Mouse (Mus musculus) fat pad, adult 2 months (tissue): ENCODE results near the gene Large1.
"Not testable (repeated sequence)": the region's sequence is repeated elsewhere in the genome, so short reads cannot be mapped to it uniquely, and the experiment has no call there.

Experiments used
- DNase-seq: peaks from one replicate; pipeline ENCODE4 v3.0.0-alpha.2; 2011; ENCODE audit warnings: low read depth, low spot score; ENCODE audit errors: extremely low read depth

Gene Large1

DNA sequence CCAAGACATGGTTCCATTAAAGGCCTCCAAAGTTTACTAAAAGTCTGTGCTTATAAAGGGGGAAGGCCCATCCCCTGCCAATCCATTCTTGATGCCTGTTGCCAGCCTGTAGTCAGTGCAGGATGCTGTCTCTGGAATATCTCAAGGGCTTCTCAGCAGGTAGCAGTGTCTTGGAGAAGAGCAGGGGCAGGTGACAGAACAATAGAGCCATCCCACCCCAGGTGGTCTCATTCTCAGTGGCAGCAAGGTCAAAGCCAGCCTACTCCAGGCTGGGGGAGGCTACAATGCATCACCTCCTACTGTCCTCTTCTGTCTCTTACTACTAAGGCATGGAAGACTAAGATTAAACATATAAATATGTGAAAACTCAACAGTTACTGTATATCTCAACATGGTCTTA, 323.6 kb downstream of the Large1 start:
- DNase-seq: no peak

DNA sequence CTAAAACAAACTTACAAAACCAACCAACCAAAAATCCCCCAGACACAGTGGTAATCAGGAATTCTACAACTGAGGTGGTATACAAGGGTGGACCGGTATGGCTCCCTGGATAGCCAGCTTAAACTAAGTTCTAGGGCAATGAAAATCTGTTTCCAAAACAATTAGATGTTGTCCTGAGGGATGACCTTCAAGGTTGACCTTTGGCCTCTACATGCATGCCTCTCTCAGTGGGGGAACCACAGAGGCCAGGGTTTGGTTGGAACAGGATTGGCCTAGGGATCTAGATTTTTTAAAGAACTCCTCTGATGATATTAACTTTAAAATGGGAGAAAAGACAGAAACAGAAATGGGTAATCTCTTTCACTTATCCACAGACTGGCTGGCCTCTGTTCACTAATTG, 335.1 kb downstream of the Large1 start:
- DNase-seq: no peak

DNA sequence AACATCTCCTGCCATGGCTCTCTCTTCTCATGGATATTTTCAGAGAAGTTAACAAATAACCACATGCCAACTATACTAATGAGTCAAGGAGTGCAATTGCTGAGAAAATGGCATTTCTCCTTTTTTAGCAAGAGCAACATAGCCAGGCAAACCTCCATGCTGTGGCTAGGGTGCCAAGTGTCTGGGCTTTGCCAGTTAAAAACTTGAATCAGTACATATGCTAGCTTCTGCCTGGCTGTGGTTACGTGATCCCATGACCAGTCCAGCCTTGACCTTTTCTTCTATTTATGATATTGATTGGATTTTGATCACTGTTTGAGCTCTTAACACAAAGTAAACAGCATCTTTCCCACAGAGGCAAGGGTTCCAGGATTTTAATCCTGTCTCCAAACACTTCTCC, 335.7 kb downstream of the Large1 start:
- DNase-seq: no peak

DNA sequence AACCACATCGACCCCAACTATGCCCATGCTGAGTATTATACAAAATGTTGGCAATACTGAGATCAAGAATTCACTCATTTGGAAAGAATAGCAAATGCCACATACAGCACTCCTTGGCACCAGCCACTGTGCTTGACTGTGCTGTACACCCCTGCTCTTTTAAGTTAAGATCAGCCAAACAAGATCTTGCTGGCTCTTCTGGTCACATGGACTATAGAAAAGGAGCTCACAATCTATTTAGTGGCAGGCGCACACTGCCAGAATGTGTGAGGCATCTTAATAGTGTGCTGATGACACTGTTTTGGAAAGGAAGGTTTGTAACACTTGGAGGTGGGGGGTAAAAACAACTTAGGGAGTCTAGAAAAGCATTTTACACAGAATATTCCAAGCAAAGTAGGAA, 337.0 kb downstream of the Large1 start:
- no peak for DNase-seq

DNA sequence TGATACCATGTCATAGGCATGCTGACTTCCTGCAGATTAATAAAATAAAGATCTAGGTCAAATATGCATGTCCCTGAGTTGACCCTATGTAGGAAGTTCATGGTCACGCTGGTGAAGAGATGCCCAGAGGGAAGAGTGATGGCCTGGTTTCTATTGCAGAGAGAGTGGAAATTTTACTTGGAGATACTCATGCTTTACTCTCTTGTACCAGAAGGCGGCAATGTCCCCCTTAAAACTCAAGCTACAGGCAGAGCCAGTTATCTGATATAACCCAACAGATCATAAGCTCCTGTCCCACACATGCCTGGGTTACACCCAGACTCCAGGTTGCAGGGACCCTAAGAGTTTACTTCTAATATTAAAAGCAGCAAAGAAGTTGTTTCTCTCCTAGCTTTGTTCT, 345.9 kb downstream of the Large1 start:
- no peak for DNase-seq

DNA sequence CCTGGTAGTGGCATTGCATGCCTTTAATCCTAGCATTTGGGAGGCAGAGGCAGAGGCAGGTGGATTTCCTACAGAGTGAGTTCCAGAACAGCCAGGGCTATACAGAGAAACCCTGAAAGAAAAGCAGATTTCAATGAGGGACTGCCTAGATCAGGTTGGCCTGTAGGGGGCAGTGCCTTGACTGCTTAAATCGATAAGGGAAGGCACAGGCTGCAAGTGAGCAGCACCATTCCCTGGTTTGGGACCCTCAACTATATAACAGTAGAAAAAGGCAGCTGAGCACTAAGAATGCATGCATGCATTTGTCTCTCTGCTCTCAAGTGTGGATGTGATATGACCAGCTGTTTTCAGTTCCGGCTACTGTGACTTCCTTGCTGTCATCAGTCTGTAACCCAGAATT, 349.5 kb downstream of the Large1 start:
- no peak for DNase-seq

DNA sequence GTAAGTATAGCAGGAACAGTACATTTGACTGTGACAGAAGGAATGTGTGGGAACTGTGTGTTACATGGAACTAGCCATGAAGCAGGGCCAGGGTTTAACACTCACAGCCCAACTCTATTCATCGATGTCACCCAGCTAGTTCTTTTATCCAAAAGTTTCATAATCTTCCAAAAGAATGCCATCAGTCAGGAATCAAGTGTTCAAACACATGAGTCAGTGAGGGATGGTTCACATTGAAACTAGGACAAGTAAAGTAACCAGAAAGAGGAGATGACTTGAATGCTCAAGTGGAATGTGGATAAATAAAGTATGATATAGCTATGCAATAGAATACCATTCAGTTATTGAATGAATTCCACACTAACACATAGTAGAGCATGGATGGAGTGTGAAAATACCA, 359.5 kb downstream of the Large1 start:
- no peak for DNase-seq

DNA sequence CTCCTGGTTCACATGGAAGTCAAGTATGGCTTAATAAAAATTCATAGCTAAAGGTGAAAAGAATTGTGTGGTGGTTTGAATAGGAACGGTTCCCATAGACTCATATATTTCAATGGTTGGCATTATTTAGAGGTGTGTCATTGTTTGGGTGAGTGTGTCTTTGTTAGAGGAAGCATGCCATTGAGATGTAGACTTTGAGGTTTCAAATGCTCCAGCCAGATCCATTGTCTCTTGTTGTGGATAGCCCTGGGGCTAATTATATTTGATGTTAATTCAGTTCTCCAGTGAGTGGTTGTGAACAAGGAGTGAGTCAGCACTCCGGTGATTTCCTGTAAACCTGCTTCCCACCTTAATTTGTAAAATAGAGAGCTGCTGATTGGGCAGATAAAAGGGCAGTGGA, 362.9 kb downstream of the Large1 start:
- no peak for DNase-seq

DNA sequence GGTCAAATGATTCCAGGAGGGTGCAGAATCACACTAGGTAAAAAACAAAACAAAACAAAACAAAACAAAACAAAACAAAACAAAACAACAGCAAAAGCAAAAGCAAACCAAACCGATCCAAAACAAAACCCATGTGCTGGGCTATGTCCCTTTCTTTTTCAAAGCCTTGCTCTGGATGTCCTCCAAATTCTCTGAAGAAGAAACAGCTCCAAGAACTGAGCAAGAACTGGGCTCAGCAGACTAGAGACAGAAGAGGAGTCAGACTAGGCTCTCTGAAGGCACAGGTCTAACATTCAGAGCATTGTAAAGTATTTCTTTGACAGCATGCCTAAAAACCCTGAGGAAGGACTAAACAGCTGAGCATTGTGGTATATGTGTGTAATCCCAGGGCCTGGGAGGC, 370.5 kb downstream of the Large1 start:
- DNase-seq: no peak

DNA sequence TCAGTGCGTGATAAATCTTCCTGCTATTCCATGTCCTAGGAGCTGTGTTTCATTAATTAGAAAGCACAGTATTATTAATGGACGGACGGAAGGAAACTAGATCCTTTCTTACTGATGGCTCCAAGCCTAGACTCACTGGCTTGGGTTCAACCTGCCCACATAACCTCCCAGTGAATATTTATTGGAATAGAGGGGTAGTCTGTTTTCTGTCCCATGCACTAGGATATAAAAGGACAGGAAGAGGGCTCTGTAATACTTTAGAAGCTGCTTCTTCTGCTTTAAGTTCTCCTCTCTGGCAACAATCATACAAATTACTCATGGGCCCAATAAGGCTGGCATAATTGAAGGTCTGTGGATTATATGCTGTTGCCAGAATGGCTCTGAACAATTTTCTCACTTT, 398.3 kb downstream of the Large1 start:
- no peak for DNase-seq

DNA sequence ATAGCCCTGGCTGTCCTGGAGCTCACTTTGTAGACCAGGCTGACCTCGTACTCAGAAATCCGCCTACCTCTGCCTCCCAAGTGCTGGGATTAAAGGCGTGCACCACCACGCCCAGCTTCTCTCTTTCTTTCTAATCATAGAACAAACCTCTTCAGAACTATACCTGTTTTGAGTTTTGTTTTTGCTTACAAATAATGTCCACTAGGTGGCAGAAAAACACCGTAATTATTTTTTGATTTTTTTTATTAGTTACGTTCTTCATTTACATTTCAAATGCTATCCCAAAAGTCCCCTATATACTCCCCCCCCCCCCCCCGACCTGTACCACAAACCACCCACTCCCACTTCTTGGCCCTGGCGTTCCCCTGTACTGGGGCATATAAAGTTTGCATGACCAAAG, 411.9 kb downstream of the Large1 start:
- DNase-seq: not testable (repeated sequence)

DNA sequence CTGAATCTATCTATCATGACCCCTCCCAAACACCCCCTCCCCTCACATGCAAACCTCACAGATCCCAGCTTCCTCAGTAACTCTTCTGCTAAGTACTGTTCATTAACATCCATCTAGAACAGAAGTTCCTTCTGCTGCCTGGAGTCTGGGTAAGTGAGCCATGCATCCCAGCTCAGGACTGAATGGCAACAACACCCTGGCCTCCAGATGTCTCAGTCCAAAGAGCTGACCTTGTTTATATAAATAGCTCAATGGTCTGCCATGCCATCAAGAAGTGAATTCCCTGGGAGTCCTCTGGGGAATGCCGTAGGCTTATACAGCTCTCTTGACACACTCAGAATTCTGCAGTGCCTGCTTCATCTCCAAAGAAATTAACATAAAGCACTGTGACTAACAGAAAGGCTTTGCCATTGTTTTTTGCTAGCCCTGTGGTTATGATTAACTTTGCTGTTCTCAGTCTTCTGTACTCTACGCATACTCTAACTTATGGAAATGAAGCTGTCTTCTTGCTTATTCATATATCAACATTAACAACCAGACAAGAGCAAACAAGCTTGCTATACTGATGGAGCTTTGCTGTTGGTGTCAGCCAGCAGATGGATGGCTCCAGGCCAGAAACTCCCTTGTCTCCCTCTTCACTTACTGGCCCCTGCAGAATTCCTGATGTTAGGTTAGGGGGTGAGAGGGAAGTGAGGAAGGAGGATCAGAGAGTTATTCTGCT, 434.0 kb downstream of the Large1 start:
- no peak for DNase-seq

DNA sequence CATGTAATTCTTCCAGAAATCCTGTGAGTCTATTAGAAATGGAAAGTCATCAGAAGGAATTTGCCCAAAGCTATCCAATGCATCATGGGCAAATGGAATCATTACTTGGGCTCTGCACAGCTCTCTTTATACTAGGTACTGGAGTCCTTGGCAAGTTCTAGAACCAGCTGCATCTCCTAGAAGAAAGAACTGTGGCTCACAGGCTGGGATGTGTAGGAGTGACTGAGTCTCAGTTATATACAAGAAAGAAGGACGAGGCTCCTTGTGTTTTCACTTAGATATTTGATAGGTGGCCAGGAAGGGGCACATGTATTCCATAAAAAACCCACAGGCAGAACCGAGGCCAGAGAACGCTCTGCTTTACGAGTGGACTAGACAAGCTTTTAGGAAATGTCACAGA, 447.8 kb downstream of the Large1 start:
- DNase-seq: no peak

DNA sequence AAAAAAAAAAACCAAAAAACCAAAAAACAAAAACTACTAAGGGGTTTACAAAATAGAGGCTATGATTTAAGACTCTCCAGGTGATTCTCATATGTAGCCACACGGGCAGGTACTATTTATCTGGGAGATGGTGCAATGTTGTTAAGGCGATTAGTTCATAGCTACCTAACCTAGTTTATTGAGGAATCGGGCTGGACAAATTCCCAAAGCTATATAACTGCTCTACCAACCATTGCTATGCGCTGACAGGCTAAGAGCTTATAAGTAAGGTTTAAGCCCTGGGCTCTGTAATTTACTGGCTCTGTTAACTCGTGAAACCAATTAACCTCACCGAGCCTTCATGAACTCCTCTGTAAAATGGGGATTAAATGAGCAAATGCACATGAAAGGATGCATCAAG, 451.7 kb downstream of the Large1 start:
- peak; percentile 96 for DNase-seq

DNA sequence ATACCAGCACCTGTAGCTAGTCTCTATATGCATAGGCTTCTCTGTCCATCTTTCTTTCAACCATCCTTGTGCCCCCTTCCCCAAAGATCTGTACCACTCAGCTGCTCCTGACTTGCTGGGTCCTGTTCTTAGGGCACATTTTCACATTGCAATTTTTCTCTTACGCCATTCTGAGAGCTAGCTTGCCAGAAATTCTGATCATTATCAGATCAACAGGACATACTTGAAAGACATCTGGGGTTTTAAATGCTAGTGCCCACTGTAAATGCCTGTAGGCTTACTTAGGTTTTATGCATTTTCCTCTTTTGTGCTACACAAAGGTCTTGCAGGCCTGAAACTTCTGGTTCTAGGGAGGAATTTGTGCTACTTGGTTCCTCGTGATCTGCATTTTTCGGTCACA, 454.0 kb downstream of the Large1 start:
- DNase-seq: peak; percentile 68

DNA sequence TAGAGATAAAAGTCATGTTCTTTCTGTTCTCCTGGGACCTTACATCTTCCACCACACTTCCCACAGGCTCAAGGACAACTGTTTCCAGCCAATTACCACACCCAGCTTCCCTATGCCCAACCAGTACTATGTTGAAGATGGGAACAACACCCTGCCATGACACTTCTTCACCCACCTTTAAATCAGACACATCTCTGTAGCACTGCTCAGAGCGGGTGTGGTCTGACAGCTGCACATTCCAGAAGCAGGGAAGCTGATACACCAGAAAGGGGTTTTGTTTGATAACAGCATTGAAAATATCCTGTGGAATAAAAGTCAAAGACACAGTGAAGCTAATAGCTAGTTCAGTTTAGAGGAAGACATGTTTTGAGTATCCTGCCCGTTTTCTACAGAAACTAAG, 470.3 kb downstream of the Large1 start:
- no peak for DNase-seq

DNA sequence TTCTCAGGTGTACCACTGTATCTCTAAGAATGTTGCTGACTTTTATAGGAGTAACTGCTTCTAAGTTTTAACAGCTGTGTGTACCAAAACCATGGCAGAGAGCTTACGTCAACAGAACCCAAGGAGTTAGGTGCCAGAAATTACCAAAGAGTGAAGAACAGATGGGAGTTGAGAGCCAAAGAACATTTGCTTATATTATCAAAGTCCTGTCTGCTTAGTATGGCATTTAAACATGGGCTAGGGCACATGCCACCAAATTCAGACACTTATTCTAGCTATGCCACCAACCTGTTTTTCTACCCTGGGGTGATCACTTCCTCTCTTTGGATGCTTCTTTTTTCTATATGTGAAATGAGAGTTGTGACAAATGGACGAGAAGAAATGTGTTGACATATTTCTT, 479.9 kb downstream of the Large1 start:
- no peak for DNase-seq

DNA sequence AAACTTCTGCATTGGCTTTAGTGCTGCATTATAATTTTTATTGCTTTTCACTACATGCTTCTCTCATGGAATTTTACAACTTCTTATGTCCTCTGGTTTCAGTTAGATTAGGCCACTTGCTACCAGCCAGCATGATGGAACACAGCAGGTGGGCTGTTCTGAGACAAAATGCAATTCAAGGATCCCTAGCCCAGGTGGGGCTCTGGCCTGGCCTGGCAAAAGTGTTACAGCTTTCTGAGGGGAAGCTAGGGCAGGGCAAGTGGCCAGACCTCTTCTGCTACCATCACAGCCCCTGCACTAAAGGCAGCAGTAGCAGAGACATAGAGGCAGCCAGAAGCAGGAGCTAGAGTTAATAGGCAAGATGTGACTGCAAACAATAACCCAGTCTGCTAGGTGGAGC, 506.5 kb downstream of the Large1 start:
- DNase-seq: no peak

DNA sequence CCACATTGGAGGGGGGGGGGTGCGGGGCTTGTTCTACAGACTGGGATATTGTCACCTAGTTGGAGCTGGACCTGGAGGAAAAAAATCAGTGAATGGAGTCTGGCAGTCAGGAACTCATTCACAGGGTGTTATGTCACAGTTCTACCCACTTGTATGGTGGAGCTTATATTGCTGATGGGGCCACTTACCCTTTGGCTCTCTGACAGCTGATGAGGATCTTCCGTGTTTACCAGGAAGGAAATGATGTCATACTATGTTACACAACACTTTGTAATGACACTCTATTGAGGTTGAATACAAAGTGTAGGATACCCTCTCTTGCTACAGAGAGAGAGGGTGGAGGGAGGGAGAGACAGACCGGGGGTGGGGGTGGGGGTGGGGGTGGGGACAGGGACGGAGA, 517.5 kb downstream of the Large1 start:
- DNase-seq: no peak

DNA sequence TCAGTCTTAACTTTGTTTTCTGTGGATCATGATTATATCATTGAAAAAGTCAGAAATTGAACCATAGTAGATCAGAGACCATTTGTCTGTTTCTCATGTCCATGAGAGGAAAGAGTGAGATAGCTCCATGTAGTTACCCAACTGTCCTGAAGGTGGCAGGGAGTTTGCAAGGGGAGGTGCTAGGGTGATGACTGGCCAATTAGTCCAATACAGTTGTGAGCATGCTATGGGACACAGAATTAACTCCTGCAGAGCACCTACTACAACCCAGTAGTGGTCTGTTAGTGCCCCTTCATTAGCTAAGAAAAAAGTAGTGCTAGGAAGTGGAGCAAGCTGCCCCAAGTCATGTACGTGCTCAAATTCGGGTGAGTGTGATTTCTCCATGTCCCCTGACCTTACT, 520.2 kb downstream of the Large1 start:
- DNase-seq: no peak

DNA sequence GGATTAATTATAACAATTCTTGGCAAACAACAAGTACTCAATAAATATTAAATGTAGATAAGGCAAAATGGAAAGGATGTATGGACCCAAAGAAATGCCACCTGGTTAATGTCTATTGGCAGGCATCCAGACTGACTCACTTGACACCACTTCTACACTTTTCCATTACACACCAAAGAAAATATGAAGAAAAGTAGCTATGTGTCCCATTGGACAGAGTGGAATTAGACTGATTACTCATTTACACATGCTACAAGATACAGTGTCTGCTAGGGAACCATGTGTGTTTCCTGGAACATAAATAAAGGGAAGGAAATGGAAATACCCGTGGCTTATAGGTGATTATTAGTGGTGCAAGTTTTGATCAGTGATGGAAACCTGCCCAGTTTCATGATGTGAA, 521.0 kb downstream of the Large1 start:
- DNase-seq: no peak

DNA sequence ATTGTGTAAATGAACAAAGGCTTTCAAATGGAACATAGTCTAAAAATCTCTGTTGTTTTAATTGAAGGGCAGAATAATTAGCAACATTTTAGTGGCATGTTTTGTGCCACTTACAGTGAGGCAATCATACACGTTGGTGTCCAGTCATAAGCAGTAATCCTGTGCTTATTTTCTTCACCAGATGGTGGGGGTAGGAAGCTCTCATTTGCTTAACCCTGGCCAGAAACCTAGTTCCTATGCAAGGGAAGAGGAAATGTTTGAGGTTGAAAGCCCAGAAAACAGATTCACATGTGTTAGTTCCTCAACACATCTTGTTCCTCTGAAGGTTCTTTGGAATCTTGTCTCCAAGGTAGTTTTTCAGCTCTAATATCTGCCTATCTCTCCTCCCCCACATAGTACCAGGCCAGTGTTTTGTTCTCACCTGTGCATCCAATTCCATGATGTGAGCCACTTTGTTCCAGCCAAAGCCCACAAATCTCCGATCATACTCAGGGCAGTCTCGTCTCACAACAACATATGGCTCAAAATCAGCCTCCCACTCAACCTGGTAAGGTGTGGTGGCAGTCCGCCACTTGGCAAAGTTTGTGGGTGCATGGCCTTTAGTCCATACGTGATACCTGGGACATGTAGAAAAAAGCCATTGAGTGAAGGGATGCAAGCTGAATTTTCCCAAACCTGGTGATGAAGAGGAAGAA, 535.5 kb downstream of the Large1 start:
- peak; percentile 54 for DNase-seq

DNA sequence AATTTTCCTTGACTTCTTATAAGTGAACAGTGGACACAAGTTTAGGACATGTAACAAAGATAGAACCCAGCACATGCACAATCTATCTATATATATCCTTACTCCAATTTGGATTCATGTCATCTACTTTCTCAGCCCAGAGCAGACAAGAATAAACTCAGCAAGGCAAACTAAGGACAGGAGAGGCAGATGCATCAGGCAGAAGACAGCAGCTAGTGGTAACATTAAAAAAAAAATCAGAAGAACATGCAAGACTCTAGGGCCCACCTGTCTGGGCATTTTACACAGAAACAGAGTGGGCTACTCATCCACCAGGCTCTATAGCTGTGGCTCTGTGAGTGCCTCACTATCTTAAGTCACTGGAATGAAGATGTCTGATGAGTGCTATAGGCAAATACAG, 536.7 kb downstream of the Large1 start:
- DNase-seq: no peak
